Mouse (Mus musculus) embryo, embryonic 10 days (tissue): ENCODE measurements at regions not wholly inside any gene's neighbourhood (a gene's known extent, or its start where the extent isn't known, plus 50 kb on each side); places are given as distances from the start of the nearest gene placed in this dataset.
"Not testable (repeated sequence)": the region's sequence is repeated elsewhere in the genome, so short reads cannot be mapped to it uniquely, and the experiment has no call there.

Experiments used
- DNase-seq: peaks from one replicate; pipeline ENCODE4 v3.0.0-alpha.2; 2015; ENCODE audit warnings: low spot score

- no peak for DNase-seq
Observed at GRCm38 (mm10) chr1:59403831-59404547, 78.2 kb upstream of the Fzd7 start.

GRCm38 (mm10) chr1:59405370-59405769 lies 76.9 kb upstream of the Fzd7 start:
- DNase-seq = no peak

- DNase-seq = peak; percentile 84
Observed at GRCm38 (mm10) chr1:59406741-59407306, 75.4 kb upstream of the Fzd7 start.

- DNase-seq = peak; percentile 59
Observed at GRCm38 (mm10) chr1:59409585-59410160, 72.6 kb upstream of the Fzd7 start.

DNA sequence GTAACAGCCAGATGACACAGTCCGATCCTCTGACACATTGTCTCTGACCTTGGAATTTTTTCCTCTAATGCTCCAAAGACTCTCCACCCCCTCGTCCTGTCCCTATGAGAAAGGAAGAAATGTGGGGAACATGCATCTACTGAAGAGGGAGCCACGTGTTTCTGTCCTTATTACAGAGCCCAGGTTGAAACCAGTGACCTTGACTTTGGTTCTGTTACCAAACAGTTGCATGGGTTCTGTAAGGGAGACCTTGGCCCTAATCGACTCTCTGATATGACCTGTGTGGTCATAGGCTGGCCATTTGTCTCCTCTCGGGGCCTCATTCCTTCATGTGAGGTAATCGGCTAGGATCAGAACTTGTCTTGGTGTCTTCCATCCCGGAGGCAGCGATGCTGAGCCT lies 69.0 kb upstream of the Fzd7 start:
- DNase-seq = no peak

- DNase-seq = peak; percentile 34
Observed at GRCm38 (mm10) chr1:59414401-59415210, 67.6 kb upstream of the Fzd7 start.

GRCm38 (mm10) chr1:59415733-59416312 lies 66.4 kb upstream of the Fzd7 start:
- DNase-seq = no peak

DNA sequence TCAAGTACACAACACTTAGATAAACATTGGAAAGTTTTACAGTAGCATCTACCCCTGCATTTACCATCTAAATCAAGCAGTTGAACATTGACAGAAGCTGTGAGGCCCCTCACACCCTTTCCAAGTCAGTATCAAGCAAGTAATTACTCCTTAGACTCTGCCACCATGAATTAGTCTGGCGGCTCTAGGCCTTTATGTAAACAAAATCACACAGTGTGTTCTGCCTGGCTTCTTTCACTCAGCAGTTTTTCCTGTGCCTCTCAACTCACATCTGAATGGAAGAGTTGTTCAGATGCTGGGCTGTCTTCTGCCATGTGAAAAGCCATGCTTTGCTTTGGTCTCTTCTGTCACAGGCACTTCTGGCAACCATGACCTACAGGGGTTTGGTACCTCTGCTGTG lies 64.9 kb upstream of the Fzd7 start:
- DNase-seq = no peak

DNA sequence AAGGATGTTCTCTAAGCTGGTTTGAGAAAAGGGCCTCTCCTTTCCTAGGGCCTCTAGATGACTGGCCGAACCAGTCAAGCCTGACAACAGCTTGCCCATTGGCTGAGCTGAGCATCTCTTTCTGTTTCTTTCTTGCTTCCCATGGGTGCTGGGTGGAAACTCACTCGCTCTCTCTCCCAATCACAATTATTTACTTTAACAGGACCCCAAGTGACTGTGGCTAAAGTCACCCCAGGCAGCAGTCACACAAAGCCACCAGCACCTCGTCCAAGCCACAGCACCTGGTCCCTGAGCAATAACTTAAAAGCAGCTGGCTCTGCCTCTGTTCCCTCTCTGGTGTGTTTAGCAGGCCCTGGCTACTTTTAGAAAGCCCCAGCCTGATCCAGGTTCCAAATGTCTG lies 64.3 kb upstream of the Fzd7 start:
- DNase-seq = no peak

- no peak for DNase-seq
Observed at GRCm38 (mm10) chr1:59418748-59419147, 63.5 kb upstream of the Fzd7 start.

GRCm38 (mm10) chr1:59422981-59423941 lies 59.0 kb upstream of the Fzd7 start:
- DNase-seq = peak; percentile 75

DNA sequence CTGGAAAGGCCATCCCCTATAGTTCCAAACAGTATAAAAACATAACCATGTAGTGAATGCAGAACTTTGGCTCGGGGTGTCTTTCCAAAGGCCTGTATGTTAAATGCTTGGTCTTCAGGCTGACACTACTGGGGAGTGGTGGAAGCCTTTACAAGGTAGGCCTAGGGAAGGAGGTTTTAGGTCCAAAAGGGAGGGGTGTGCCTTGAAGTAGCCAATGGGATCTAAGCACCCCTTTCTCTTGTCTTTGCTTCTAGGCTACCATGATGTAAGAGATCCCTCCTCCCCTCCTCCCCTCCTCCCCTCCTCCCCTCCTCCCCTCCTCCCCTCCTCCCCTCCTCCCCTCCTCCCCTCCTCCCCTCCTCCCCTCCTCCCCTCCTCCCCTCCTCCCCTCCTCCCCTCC lies 56.5 kb upstream of the Fzd7 start:
- not testable (repeated sequence) for DNase-seq

- DNase-seq = no peak
Observed at GRCm38 (mm10) chr1:59426346-59427203, 55.6 kb upstream of the Fzd7 start.

GRCm38 (mm10) chr1:59427204-59427557 lies 55.0 kb upstream of the Fzd7 start:
- peak; percentile 38 for DNase-seq

DNA sequence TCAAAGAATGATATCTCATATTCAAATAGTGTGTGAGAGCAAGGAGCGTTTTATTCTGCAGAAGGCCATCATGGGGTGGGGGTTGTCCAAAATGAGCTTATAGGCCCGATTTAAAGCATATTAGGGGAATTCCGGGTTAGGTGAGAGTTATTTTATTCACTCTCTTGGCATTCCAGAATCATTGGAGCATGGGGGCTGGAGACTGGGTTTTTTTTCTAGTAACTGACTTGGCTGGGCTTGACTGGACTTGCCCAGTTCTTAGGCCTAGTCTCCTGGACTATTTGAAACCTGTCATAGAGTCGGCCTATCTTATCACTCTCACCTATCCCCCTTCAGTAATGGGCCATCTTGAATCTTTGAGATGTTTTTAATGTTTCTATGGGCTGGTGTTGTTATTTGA lies 52.9 kb upstream of the Fzd7 start:
- DNase-seq = no peak

- DNase-seq = no peak
Observed at GRCm38 (mm10) chr1:59430234-59430633, 52.0 kb upstream of the Fzd7 start.

DNA sequence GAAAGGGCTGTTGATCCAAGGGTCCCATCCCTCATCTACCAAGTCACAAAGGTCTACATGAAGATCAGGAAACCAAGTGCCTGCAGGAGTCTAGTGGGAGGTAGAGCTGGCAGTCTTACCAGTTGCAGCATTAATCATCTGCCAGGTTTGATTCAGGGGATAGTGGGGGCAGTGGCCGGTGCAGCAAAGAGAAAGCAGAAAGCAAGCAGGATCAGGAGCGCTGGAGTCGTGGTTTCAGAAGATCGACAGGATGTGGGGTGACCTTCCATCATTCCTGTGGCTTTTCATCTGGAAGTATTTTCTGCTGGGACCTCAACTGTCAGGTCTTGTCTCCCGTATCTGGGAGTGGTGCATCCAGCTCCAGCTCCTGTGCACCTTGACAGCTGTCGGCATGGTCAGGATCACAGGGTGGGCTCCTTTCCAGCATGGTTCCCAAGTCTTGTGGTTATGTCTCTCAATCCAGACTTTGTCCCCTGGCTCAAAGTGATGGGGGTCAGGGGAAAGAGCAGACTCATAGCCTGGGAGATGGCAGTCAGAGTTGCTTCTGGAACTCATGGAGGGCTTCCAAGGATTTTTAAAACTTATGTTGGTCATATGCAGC lies 51.2 kb upstream of the Fzd7 start:
- no peak for DNase-seq
